Mouse (Mus musculus): ENCODE results near the gene Tnks1bp1.

Gene Tnks1bp1

GRCm38 (mm10) chr2:85091325-85091724, 43.5 kb downstream of the Tnks1bp1 start:
- no peak for DNase-seq (ENCODE audit: low spot score)

DNA sequence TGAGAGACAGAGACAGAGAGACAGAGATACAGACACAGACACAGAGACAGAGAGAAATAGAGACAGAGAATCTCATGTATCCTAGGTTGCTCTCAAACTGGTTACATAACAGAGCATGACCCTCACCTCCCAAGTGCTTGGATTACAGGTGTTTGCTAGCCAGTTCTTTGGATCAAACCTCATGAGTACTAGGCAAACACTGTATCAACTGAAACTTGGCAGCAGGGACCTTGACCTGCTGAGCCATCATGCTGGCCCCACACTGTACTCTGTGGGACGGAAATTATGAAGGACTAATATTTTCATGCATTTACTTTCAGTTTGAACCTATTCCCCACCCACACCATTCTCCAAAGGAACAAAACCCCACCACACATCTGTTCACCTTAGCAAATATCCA, 45.6 kb downstream of the Tnks1bp1 start:
- DNase-seq (ENCODE audit: low spot score): no peak

DNA sequence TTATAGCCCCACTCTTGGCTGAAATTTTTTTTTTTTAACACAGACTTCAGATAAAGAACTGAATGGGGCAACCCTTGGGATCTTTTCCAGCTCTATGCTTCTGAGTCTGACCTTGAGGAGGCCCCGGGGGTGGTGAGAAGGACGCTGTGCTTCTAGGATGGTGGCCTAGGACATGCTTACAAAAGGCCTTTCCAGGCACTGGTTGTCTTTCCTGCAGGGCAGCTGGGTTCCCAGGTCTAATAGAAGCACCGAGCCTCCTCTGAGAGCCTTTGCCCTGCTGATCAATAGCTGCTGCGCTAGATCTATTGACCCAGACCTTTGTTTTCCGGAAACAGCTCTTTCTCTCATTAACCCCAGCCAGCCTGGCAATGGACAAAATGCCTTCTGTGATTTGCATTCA, 48.1 kb downstream of the Tnks1bp1 start:
- DNase-seq (ENCODE audit: low spot score): no peak

DNA sequence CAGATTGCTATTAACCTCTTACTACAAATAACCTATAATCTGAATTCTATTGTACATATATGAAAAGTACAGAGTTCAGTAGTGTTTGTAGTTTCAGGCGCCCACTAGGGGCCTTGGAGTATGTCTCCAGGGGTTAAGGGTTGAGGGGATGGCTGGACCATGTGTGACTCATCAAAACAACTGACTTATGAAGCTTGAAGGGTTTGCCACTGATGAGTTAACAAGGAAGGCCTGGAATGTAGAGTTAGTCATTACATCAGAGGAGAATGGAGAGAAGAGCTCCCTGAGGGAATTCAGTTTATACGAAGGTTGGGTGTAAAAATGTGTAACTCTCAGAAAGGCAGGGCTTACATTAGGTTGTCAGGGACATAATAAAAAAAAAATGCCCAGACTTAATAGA, 50.2 kb downstream of the Tnks1bp1 start:
- no peak for DNase-seq (ENCODE audit: low spot score)

DNA sequence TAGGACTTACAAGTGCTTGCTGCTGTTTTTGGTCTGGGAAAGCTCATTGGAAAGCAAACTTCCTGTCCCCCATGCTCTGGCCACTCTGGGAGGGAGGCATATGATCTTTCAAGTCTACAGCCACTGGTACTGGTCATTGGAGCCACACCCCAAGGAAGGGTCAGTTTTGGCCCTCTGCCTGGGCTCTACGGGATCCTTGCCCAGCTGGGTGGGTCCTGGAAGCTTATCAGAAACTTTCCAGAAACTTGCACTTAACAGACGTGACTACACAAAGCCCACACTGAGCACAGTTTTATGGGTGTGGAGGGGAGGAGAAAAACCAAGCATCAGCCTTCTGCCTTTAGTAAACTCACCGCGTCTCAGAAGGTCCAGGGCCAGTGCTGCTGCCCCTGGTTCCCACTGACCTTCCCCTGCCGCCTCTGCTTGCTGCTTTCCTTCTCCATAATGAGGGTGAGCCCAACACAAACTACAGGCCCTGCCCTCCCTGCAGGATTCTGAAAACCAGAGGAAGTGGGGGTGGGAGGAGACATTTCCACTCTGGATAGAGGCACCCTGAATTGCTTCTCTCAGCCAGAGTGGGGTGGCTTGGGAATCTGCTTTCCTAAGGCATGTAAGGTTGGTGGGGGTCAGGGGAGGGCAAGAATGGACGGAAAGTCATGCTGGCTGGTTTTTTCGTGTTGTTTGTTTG, 51.1 kb downstream of the Tnks1bp1 start:
- no peak for DNase-seq (ENCODE audit: low spot score)

DNA sequence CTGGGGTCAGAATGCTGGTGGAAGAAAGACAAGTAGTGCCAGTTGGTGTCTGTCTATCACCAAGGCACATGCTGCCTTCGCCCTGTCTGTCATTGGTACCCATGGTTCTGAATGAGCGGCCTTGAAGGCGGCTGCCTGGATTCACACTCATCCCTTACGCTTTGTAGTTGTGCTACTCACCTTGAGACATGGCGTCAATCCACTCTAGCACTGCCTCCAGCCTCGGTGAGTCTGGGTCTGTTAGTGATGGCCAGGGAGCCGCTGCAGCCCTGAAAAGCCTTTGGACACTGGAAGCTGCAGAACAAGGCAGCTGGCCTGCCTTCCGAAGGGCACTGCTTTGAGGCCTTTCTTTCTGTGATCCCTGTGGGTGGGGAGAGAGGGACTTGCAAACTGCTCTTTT, 55.4 kb downstream of the Tnks1bp1 start:
- DNase-seq (ENCODE audit: low spot score): no peak

GRCm38 (mm10) chr2:85105426-85106013, 57.7 kb downstream of the Tnks1bp1 start:
- no peak for DNase-seq (ENCODE audit: low spot score)

GRCm38 (mm10) chr2:85106068-85106790, 58.4 kb downstream of the Tnks1bp1 start:
- no peak for DNase-seq (ENCODE audit: low spot score)

DNA sequence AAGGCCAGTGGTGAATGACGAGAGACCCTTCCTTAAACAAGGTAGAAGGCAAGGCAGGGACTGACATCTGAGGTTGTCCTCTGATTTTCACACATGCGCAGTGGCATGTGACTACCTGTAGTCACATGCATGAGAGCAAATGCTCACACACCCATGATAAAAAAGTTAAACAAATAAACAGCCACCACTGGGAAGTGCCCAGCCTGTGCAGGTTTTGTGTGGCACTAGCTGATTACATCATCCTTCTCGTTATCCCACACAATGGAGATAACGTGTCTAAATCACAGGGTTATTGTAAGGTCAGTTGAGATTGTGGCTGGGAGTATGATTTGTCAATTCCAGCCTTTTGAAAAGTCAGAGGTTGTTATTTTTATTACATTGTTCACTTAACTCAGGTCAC, 59.1 kb downstream of the Tnks1bp1 start:
- DNase-seq (ENCODE audit: low spot score): no peak

DNA sequence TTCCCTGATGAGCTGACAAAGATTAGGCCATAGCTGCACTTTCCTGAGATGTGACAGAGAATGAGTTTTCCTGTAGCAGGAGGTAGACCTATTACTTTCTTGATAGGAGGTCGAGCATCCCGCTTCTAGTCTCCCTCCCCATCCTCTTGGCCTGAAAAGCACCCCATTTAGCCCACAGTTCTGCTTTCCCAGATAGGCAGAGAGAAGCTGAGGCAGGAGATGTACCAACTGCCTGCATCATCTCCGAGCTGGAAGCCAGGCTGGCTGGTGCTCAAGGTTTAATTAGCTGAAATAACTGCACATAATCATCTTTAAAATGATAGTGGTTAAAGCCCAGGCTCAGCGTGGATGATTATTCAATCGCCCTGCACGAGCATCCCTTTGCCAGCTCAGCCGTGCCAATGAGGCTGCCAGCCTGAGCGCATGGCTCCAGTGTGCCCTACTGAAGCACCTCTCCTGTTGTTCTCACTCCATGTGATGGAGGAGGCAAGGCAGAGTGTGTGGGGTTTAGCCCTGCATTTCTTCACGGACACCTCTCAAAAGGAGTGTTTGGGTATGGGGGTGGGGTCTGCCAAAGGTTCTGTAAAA, 62.6 kb downstream of the Tnks1bp1 start:
- no peak for DNase-seq (ENCODE audit: low spot score)

All from c-Kit-positive CD71-positive TER-119-positive erythroid progenitor cells, embryonic 14.5 days (primary cell).